Mouse (Mus musculus): ENCODE measurements at regions not wholly inside any gene's neighbourhood (a gene's known extent, or its start where the extent isn't known, plus 50 kb on each side); places are given as distances from the start of the nearest gene placed in this dataset.

GRCm38 (mm10) chr13:44584551-44584950 lies 144.7 kb upstream of the Jarid2 start:
- Histone ChIP-seq H3K27me3 (0 out of 2 replicates have a peak, but pooled peaks cover 5% of the 10 kb centered on the region), H3K27ac (no peak overlapping the region), H3K4me3 (no peak overlapping the region), H3K36me3 (ENCODE audit: poor library complexity, severe bottlenecking) (no peaks in the 10 kb centered on the region), H3K9ac (no peak overlapping the region), H3K9me3 (replicated peaks) (no peaks in the 10 kb centered on the region), H3K4me2 (no peak overlapping the region), H3K4me1 (peaks cover 27% of the 10 kb centered on the region)
- 43% methylated on average over 4 of the region's 4 CpGs for WGBS
- ATAC-seq: no peak

DNA sequence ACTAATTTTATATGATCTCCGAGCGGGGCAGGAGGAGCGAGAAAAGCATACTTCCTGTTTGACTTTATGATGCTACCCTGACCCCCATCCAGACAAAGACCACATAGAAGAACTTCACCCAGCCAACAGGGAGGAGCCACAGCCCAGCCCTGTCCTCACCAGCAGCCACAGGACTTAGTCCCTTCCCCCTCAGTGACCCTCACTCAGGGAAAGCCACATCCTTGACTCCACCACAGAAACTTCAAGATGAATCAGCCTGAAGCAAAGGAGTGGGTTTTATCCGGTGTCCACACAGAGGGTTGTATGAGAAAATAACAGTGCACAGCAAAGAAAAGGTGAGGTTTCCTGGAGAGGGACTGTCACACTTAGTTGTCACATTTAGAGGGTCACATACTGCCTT lies 141.4 kb upstream of the Jarid2 start:
- 92% methylated on average over 4 of the region's 4 CpGs for WGBS
- no peak overlapping the region for H3K4me3 ChIP-seq
- no peak overlapping the region for H3K9ac ChIP-seq
- no peak overlapping the region for H3K27ac ChIP-seq
- H3K9me3 ChIP-seq (replicated peaks): no peaks in the 10 kb centered on the region
- H3K36me3 ChIP-seq (ENCODE audit: poor library complexity, severe bottlenecking): no peaks in the 10 kb centered on the region
- 0 out of 2 replicates have a peak, but pooled peaks cover 3% of the 10 kb centered on the region for H3K27me3 ChIP-seq
- no peak overlapping the region for H3K4me2 ChIP-seq
- H3K4me1 ChIP-seq: peaks cover 1% of the 10 kb centered on the region
- no peak for ATAC-seq

GRCm38 (mm10) chr13:44594645-44595044 lies 134.6 kb upstream of the Jarid2 start:
- Histone ChIP-seq H3K4me3 (no peak overlapping the region), H3K4me1 (no peaks in the 10 kb centered on the region), H3K4me2 (no peak overlapping the region), H3K36me3 (ENCODE audit: poor library complexity, severe bottlenecking) (no peaks in the 10 kb centered on the region), H3K27ac (no peak overlapping the region), H3K9me3 (replicated peaks) (peaks cover 4% of the 10 kb centered on the region; the same call in 1 of the 2 replicates), H3K9ac (no peak overlapping the region), H3K27me3 (no peaks in the 10 kb centered on the region)
- no peak for ATAC-seq
- 90% methylated on average over 5 of the region's 5 CpGs for WGBS

DNA sequence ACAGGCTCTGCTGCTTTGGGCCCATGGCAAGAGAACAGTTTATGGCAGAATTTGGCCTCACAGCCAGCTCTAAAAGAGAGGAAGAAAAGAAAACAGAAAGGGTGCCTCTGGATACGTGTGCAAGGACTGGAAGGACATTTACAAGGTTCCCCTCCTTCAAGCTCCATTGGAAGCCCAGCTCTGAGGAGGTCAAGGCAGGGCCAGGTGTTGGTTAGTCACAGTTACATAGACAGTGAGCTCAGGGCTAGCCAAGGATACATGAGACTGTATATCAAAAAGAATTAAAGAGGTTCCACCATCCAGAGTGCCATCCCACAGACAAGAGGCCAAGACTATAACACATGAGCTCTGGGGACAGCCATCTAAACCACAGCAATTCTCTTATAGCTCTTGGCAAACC lies 131.6 kb upstream of the Jarid2 start:
- 71% methylated on average over 1 of the region's 1 CpGs for WGBS
- peaks cover 22% of the 10 kb centered on the region for H3K27me3 ChIP-seq

DNA sequence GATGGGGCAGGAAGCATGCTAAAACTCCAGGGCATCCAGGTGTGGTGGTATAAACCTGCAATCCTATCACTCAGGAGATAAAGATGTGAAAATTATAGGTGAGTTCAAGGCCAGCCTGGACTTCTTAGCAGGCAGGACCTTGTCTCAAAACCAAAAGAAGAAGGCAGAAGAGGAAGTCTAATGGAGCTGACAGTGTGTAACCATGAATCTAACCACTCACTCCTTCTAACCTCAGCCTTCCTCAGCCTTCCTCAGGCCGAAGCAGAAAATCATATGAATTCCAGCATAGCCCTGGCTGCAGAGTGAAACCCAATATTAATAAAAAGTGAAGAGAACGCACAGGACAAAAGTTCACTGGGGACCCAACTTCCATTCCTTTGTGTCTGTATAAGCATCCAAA lies 128.2 kb upstream of the Jarid2 start:
- no peaks in the 10 kb centered on the region for H3K36me3 ChIP-seq (ENCODE audit: poor library complexity, severe bottlenecking)
- H3K9ac ChIP-seq: no peak overlapping the region
- no peak for ATAC-seq
- H3K27me3 ChIP-seq: peaks cover 29% of the 10 kb centered on the region
- peaks cover 3% of the 10 kb centered on the region; the same call in 1 of the 2 replicates for H3K4me1 ChIP-seq
- H3K27ac ChIP-seq: no peak overlapping the region
- H3K4me2 ChIP-seq: no peak overlapping the region
- no peak overlapping the region for H3K4me3 ChIP-seq
- WGBS: 83% methylated on average over 2 of the region's 2 CpGs
- no peaks in the 10 kb centered on the region for H3K9me3 ChIP-seq (replicated peaks)

More for the DNA sequence above, 131.6 kb upstream of the Jarid2 start:
- peaks cover 4% of the 10 kb centered on the region; the same call in 1 of the 2 replicates for H3K9me3 ChIP-seq (replicated peaks)
- no peak overlapping the region for H3K4me2 ChIP-seq
- no peak overlapping the region for H3K4me3 ChIP-seq
- no peaks in the 10 kb centered on the region for H3K36me3 ChIP-seq (ENCODE audit: poor library complexity, severe bottlenecking)
- H3K27ac ChIP-seq: no peak overlapping the region
- peaks cover 3% of the 10 kb centered on the region; the same call in 1 of the 2 replicates for H3K4me1 ChIP-seq
- ATAC-seq: no peak
- no peak overlapping the region for H3K9ac ChIP-seq

DNA sequence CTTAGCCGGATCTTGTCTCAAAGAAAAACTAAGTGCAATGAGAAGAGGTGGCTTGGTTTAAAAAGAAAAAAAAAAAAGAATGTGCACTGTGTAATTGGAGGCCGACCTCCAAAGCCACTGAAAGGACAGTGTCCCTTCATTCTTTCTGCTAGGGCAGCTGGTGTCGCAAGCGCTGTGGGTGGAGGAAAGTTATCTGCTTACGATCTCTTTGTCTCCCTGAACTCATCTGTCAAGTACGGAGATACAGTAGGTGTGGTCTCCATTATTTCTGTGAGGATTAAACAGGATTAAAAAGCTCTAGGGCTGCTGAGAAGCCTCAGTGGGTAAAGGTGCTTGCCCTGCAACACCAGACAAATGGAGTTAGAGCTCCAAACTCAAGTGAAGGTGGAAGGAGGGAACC lies 126.6 kb upstream of the Jarid2 start:
- H3K4me2 ChIP-seq: no peak overlapping the region
- H3K9me3 ChIP-seq (replicated peaks): no peaks in the 10 kb centered on the region
- 10% methylated on average over 6 of the region's 6 CpGs for WGBS
- no peak for ATAC-seq
- peaks cover 3% of the 10 kb centered on the region; the same call in 1 of the 2 replicates for H3K4me1 ChIP-seq
- peaks cover 29% of the 10 kb centered on the region for H3K27me3 ChIP-seq
- no peaks in the 10 kb centered on the region for H3K36me3 ChIP-seq (ENCODE audit: poor library complexity, severe bottlenecking)
- H3K27ac ChIP-seq: no peak overlapping the region
- H3K9ac ChIP-seq: no peak overlapping the region
- H3K4me3 ChIP-seq: no peak overlapping the region

DNA sequence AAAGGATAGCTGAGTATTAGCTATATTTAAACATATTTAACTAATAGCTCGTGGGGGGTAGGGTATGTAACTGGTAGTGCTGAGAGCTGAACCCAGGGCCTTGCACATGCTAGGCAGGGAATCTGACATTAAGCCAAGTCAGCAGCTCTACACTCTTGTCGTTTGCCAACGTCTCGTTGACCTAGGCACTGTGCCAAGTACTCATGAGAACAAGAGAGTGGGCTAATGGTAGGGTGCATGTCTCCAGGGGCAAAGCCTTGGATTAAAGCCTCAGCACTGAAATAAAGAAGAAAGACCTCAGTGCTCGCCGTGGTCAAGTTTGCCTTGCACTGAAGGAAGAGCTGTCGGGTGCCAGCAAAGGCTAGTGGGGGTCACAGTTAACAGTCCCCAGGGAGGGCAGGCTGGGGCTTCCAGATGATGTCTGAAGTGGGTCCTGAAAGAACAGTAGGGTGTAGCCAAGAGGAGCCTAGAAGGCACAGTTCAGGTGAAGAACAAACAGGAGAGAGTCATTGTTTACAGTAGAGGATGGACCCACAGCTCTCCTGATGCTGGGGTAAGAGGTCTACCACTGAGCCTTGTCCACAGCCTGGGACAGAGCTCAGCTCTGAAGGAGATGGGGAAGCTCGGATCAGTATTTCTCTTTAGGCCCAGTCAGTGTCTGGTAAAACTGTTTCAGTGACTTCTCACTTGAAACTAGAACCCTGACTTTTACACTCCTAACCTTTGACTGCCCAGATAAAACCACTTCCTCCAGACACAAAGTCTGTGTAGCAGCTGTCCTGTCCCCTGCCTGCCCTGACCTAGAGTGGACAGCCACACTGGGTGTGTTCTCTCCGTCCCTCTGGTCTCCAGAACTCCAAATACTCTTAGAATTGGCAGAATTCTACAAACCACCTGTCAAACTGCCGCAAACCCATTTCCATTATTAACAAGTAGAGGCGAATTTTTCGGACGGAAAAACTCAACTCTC lies 121.7 kb upstream of the Jarid2 start:
- Histone ChIP-seq H3K4me2 (no peak overlapping the region), H3K36me3 (ENCODE audit: poor library complexity, severe bottlenecking) (no peaks in the 10 kb centered on the region), H3K4me1 (no peaks in the 10 kb centered on the region), H3K27ac (no peak overlapping the region), H3K27me3 (peaks cover 7% of the 10 kb centered on the region; the same call in 1 of the 2 replicates), H3K9me3 (replicated peaks) (no peaks in the 10 kb centered on the region), H3K9ac (no peak overlapping the region), H3K4me3 (no peak overlapping the region)
- ATAC-seq: no peak
- WGBS: 69% methylated on average over 13 of the region's 13 CpGs

DNA sequence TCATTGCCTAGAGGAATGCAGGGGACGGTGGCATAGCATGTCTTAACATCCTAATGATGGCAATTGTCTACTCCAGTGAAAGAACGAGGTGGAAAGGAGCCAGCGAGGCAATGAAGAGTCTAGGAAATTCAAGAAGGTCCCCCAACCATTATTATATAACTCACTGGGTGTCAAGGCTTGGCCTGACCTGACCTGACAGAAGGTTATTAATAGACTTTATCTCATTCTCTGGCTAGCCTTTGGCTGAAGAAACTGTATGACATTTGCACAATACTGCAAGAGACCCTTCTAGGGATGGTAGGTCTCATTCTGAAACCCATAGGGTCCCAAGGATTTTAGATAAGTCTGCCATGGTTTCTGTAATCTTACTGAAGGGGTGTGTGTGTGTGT lies 121.0 kb upstream of the Jarid2 start:
- Histone ChIP-seq H3K27ac (no peak overlapping the region), H3K9me3 (replicated peaks) (no peaks in the 10 kb centered on the region), H3K9ac (no peak overlapping the region), H3K36me3 (ENCODE audit: poor library complexity, severe bottlenecking) (no peaks in the 10 kb centered on the region), H3K4me1 (no peaks in the 10 kb centered on the region), H3K27me3 (peaks cover 1% of the 10 kb centered on the region; the same call in 1 of the 2 replicates), H3K4me3 (no peak overlapping the region), H3K4me2 (no peak overlapping the region)
- WGBS: 81% methylated on average over 3 of the region's 3 CpGs
- ATAC-seq: no peak

DNA sequence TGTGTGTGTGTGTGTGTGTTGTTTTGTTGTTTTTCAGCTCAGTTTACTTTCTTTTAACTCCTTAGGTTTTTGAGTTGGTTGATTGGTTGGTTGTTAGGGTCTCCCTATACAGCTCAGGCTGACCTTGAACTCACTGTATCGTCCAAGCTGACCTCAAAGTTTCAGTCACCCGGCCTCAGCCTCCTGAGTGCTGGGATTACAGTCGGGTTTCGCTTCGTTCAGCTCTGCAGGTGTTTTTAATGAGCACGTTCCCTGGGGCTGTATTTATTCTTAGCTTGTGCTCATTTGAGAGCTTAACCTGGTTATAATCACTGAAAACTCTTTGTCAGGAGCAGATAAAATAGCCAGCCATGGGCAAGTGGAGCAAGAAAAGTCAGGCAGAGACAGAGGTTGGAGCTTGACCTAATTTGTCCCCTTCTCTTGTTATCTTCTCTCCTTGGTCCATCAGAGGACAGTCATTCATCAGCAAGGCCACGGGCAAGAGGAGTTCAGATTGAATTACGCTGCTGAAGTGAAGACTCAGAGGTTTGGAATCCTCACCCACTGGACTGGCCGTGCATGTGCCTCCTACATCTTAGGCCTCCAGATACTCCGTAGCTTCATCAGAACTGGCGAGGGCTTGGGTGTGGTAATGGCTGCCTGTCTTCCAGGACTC lies 120.5 kb upstream of the Jarid2 start:
- Histone ChIP-seq H3K4me3 (no peak overlapping the region), H3K27me3 (no peaks in the 10 kb centered on the region), H3K4me2 (no peak overlapping the region), H3K27ac (no peak overlapping the region), H3K4me1 (no peaks in the 10 kb centered on the region), H3K36me3 (ENCODE audit: poor library complexity, severe bottlenecking) (no peaks in the 10 kb centered on the region), H3K9ac (no peak overlapping the region), H3K9me3 (replicated peaks) (no peaks in the 10 kb centered on the region)
- 61% methylated on average over 11 of the region's 11 CpGs for WGBS
- no peak for ATAC-seq

DNA sequence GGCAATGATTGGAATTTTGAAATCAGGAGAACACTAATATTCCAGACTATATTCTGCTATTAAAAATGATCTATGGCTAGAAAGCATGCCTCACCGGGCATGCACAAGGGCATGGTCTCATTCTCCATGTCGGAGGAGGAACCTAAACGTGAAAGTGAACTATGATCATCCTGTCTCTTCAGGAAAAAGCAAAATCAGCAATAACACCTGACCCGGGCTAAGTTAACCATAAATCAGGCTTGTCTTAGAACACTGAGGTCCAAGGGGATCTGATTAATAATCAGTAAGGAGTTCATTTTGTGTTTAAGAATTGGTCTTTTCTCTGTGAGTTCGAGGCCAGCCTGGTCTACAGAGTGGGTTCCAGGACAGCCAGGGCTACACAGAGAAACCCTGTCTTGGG lies 119.7 kb upstream of the Jarid2 start:
- H3K9ac ChIP-seq: no peak overlapping the region
- no peak for ATAC-seq
- no peak overlapping the region for H3K4me2 ChIP-seq
- 94% methylated on average over 5 of the region's 5 CpGs for WGBS
- H3K4me1 ChIP-seq: no peaks in the 10 kb centered on the region
- H3K4me3 ChIP-seq: no peak overlapping the region
- no peak overlapping the region for H3K27ac ChIP-seq
- H3K9me3 ChIP-seq (replicated peaks): no peaks in the 10 kb centered on the region
- no peaks in the 10 kb centered on the region for H3K27me3 ChIP-seq
- H3K36me3 ChIP-seq (ENCODE audit: poor library complexity, severe bottlenecking): no peaks in the 10 kb centered on the region

DNA sequence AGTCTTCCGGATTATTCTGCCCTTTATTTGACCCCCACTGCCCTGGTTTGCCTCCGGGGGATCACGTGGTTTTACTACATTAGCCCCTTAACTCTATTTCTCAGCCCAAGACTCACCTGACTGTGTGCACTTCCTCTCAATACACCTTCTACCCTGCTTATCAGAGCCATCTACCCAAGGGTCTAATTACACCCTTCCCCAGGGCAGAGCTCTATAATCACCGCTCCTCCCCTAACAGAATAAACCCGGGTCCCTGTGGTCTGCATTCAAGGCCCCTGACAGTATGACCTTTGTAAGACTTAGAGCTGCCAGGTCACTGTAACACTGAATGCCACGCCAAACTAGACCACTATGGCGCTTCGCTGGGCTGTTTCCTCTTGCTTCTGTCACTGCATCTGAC lies 113.6 kb upstream of the Jarid2 start:
- Histone ChIP-seq H3K27ac (no peak overlapping the region), H3K4me1 (no peaks in the 10 kb centered on the region)
- WGBS: 81% methylated on average over 8 of the region's 8 CpGs

GRCm38 (mm10) chr13:44618368-44618767 lies 110.9 kb upstream of the Jarid2 start:
- Histone ChIP-seq H3K4me2 (no peak overlapping the region), H3K27ac (no peak overlapping the region), H3K36me3 (ENCODE audit: poor library complexity, severe bottlenecking) (no peaks in the 10 kb centered on the region), H3K4me1 (peaks cover 11% of the 10 kb centered on the region), H3K9ac (no peak overlapping the region), H3K27me3 (no peaks in the 10 kb centered on the region), H3K9me3 (replicated peaks) (no peaks in the 10 kb centered on the region), H3K4me3 (no peak overlapping the region)
- 86% methylated on average over 3 of the region's 3 CpGs for WGBS
- no peak for ATAC-seq

More for the DNA sequence above, 113.6 kb upstream of the Jarid2 start:
- Histone ChIP-seq H3K4me2 (no peak overlapping the region), H3K36me3 (ENCODE audit: poor library complexity, severe bottlenecking) (no peaks in the 10 kb centered on the region), H3K27me3 (no peaks in the 10 kb centered on the region), H3K4me3 (no peak overlapping the region), H3K9me3 (replicated peaks) (no peaks in the 10 kb centered on the region), H3K9ac (no peak overlapping the region)
- ATAC-seq: no peak
